Mouse (Mus musculus): ENCODE data around the gene Cdh11.
"Not testable (repeated sequence)": the region's sequence is repeated elsewhere in the genome, so short reads cannot be mapped to it uniquely, and the experiment has no call there.

Gene Cdh11

GRCm38 (mm10) chr8:102693465-102693864, 92.0 kb downstream of the Cdh11 start:
- Histone ChIP-seq H3K4me1 (replicated peaks; ENCODE audit: low read depth, low read length) (no peaks in the 10 kb centered on the region), H3K9me3 (ENCODE audit: low read length) (no peaks in the 10 kb centered on the region), H3K27me3 (ENCODE audit: insufficient read depth, low read length) (no peaks in the 10 kb centered on the region), H3K4me3 (replicated peaks; ENCODE audit: low read length) (no peak overlapping the region), H3K36me3 (ENCODE audit: insufficient read depth, low read length) (no peaks in the 10 kb centered on the region)
- TF ChIP-seq POU5F1 (IDR thresholded peaks at IDR 0.05; ENCODE audit: borderline replicate concordance, low read length) (no peak), NANOG (IDR thresholded peaks at IDR 0.05; ENCODE audit: borderline replicate concordance, low read length) (no peak), CTCF (conservative IDR thresholded peaks at IDR 0.05; ENCODE audit: low read length) (no peak)

GRCm38 (mm10) chr8:102685491-102685890, 100.0 kb downstream of the Cdh11 start:
- H3K36me3 ChIP-seq (ENCODE audit: insufficient read depth, low read length); H3K9me3 ChIP-seq (ENCODE audit: low read length); H3K4me3 ChIP-seq (replicated peaks; ENCODE audit: low read length); H3K4me1 ChIP-seq (replicated peaks; ENCODE audit: low read depth, low read length); H3K27me3 ChIP-seq (ENCODE audit: insufficient read depth, low read length): not testable (repeated sequence)

- no peak overlapping the region for H3K4me3 ChIP-seq (replicated peaks; ENCODE audit: low read length)
These were observed 100.4 kb downstream of the Cdh11 start for GRCm38 (mm10) chr8:102685023-102685422.

DNA sequence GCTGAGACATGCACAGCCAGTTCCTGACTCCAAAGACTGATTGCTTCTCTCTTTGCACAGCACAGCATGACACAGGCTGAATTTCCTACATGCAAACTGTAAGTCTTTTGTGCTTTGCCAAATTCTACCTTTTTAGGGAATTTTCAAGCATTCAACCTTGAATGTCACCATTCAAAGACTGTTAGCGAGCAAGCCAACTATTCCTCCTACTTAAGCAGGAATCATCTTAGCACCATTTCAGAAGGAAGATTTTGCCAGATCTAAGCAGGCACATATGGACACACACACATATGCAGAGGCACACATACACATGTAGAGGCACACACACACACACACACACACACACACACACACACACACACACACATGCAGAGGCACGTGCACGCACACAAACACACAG, 108.3 kb downstream of the Cdh11 start:
- no peaks in the 10 kb centered on the region for H3K9me3 ChIP-seq (ENCODE audit: low read length)
- H3K27me3 ChIP-seq (ENCODE audit: insufficient read depth, low read length) = no peaks in the 10 kb centered on the region
- TF ChIP-seq NANOG (IDR thresholded peaks at IDR 0.05; ENCODE audit: borderline replicate concordance, low read length) (no peak), POU5F1 (IDR thresholded peaks at IDR 0.05; ENCODE audit: borderline replicate concordance, low read length) (no peak), CTCF (conservative IDR thresholded peaks at IDR 0.05; ENCODE audit: low read length) (no peak)
- H3K36me3 ChIP-seq (ENCODE audit: insufficient read depth, low read length) = no peaks in the 10 kb centered on the region
- no peak overlapping the region for H3K4me3 ChIP-seq (replicated peaks; ENCODE audit: low read length)
- H3K4me1 ChIP-seq (replicated peaks; ENCODE audit: low read depth, low read length) = no peaks in the 10 kb centered on the region

More at GRCm38 (mm10) chr8:102685023-102685422, 100.4 kb downstream of the Cdh11 start:
- H3K36me3 ChIP-seq (ENCODE audit: insufficient read depth, low read length) = no peaks in the 10 kb centered on the region
- H3K27me3 ChIP-seq (ENCODE audit: insufficient read depth, low read length) = no peaks in the 10 kb centered on the region
- H3K4me1 ChIP-seq (replicated peaks; ENCODE audit: low read depth, low read length) = no peaks in the 10 kb centered on the region
- no peaks in the 10 kb centered on the region for H3K9me3 ChIP-seq (ENCODE audit: low read length)
- TF ChIP-seq NANOG (IDR thresholded peaks at IDR 0.05; ENCODE audit: borderline replicate concordance, low read length) (no peak), CTCF (conservative IDR thresholded peaks at IDR 0.05; ENCODE audit: low read length) (no peak), POU5F1 (IDR thresholded peaks at IDR 0.05; ENCODE audit: borderline replicate concordance, low read length) (no peak)

GRCm38 (mm10) chr8:102664561-102664960, 120.9 kb downstream of the Cdh11 start:
- H3K4me3 ChIP-seq (replicated peaks; ENCODE audit: low read length); H3K27me3 ChIP-seq (ENCODE audit: insufficient read depth, low read length): not testable (repeated sequence)

GRCm38 (mm10) chr8:102656529-102656928, 128.9 kb downstream of the Cdh11 start:
- Histone ChIP-seq H3K9me3 (ENCODE audit: low read length) (no peaks in the 10 kb centered on the region), H3K27me3 (ENCODE audit: insufficient read depth, low read length) (no peaks in the 10 kb centered on the region), H3K4me3 (replicated peaks; ENCODE audit: low read length) (no peak overlapping the region), H3K4me1 (replicated peaks; ENCODE audit: low read depth, low read length) (no peaks in the 10 kb centered on the region), H3K36me3 (ENCODE audit: insufficient read depth, low read length) (no peaks in the 10 kb centered on the region)
- TF ChIP-seq NANOG (IDR thresholded peaks at IDR 0.05; ENCODE audit: borderline replicate concordance, low read length) (no peak), POU5F1 (IDR thresholded peaks at IDR 0.05; ENCODE audit: borderline replicate concordance, low read length) (no peak), CTCF (conservative IDR thresholded peaks at IDR 0.05; ENCODE audit: low read length) (no peak)

More at GRCm38 (mm10) chr8:102664561-102664960, 120.9 kb downstream of the Cdh11 start:
- not testable (repeated sequence) for H3K4me1 ChIP-seq (replicated peaks; ENCODE audit: low read depth, low read length); H3K36me3 ChIP-seq (ENCODE audit: insufficient read depth, low read length); H3K9me3 ChIP-seq (ENCODE audit: low read length)

DNA sequence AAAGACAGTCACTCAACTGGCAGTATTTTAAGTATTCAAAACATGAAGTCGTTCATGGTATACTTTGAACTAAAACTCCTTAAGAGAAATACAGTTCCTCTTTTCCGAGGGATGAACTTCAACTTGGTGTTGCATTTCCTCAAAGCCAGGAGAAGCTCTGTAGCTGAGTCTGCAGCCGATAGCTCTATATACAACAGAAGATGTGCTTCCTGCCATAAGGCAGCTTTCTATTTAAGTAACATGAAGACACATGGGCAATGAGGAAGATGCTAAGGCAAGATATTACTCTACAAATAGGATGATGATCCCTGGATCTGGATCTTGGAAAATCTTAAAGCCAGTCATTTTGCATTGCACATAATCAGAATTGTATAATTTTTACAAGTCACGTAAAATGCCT, 133.5 kb downstream of the Cdh11 start:
- Histone ChIP-seq H3K4me1 (replicated peaks; ENCODE audit: low read depth, low read length) (no peaks in the 10 kb centered on the region), H3K9me3 (ENCODE audit: low read length) (no peaks in the 10 kb centered on the region), H3K27me3 (ENCODE audit: insufficient read depth, low read length) (no peaks in the 10 kb centered on the region), H3K4me3 (replicated peaks; ENCODE audit: low read length) (no peak overlapping the region), H3K36me3 (ENCODE audit: insufficient read depth, low read length) (no peaks in the 10 kb centered on the region)
- no peak for TF ChIP-seq CTCF (conservative IDR thresholded peaks at IDR 0.05; ENCODE audit: low read length)
- TF ChIP-seq POU5F1 (IDR thresholded peaks at IDR 0.05; ENCODE audit: borderline replicate concordance, low read length) = no peak
- TF ChIP-seq NANOG (IDR thresholded peaks at IDR 0.05; ENCODE audit: borderline replicate concordance, low read length) = no peak

- Histone ChIP-seq H3K4me1 (replicated peaks; ENCODE audit: low read depth, low read length) (no peaks in the 10 kb centered on the region), H3K27me3 (ENCODE audit: insufficient read depth, low read length) (no peaks in the 10 kb centered on the region), H3K9me3 (ENCODE audit: low read length) (no peaks in the 10 kb centered on the region), H3K4me3 (replicated peaks; ENCODE audit: low read length) (no peak overlapping the region), H3K36me3 (ENCODE audit: insufficient read depth, low read length) (no peaks in the 10 kb centered on the region)
- TF ChIP-seq CTCF (conservative IDR thresholded peaks at IDR 0.05; ENCODE audit: low read length) (no peak), NANOG (IDR thresholded peaks at IDR 0.05; ENCODE audit: borderline replicate concordance, low read length) (no peak), POU5F1 (IDR thresholded peaks at IDR 0.05; ENCODE audit: borderline replicate concordance, low read length) (no peak)
These were observed 158.3 kb downstream of the Cdh11 start for GRCm38 (mm10) chr8:102627151-102627550.

DNA sequence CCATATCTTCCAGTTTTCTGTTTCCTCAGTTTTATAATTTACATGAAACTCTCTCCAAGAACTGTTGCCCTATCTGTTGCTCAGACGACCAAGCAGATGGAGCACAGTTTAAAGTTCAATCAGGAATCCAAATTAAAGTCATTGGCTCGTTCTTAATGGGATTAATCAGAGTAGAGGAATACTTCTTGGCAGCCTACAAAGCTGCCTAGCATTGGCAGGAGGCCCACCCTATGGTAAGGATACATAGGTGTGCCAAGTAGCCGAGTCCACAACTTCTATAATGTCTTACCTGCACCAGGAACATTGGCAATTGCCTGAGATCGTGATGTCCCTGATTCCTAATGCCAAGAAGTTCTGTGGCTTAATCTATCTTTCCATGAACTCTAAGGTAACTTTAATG, 173.3 kb downstream of the Cdh11 start:
- Histone ChIP-seq H3K4me1 (replicated peaks; ENCODE audit: low read depth, low read length) (no peaks in the 10 kb centered on the region), H3K9me3 (ENCODE audit: low read length) (no peaks in the 10 kb centered on the region), H3K4me3 (replicated peaks; ENCODE audit: low read length) (no peak overlapping the region), H3K27me3 (ENCODE audit: insufficient read depth, low read length) (no peaks in the 10 kb centered on the region), H3K36me3 (ENCODE audit: insufficient read depth, low read length) (no peaks in the 10 kb centered on the region)
- TF ChIP-seq POU5F1 (IDR thresholded peaks at IDR 0.05; ENCODE audit: borderline replicate concordance, low read length) (no peak), CTCF (conservative IDR thresholded peaks at IDR 0.05; ENCODE audit: low read length) (no peak), NANOG (IDR thresholded peaks at IDR 0.05; ENCODE audit: borderline replicate concordance, low read length) (no peak)
